8 mouse cellular contexts compared by ENCODE assay signal in genomic region chr4:106199833-106200232, GRCm38 (mm10).
DNase-seq lines count a peak whose midpoint lies in the region; ATAC-seq and TF ChIP-seq lines count a peak whose summit lies in the region.

No protein-coding gene starts in this region.

- ATAC-seq in forebrain, embryonic 11.5 days (replicated peaks; ENCODE audit: low FRiP score) = peak; percentile 34; the same call in 1 of the 2 replicates
- ATAC-seq in heart, embryonic 15.5 days (replicated peaks; ENCODE audit: insufficient number of reproducible peaks, insufficient read depth, low FRiP score, low read depth) = peak; percentile 78
- peak; percentile 75; the same call in 1 of the 2 replicates for ATAC-seq in stomach, embryonic 16.5 days (ENCODE audit: insufficient read depth, low FRiP score)
- no peak for ATAC-seq in erythroid progenitor cell, adult 5-6 weeks (replicated peaks; ENCODE audit: low FRiP score, poor library complexity, severe bottlenecking)

- peak overlapping the region; percentile 27; the same call in 1 of the 2 replicates for H3K9ac ChIP-seq in forebrain, embryonic 11.5 days (ENCODE audit: low read length)
- no peak overlapping the region for H3K9ac ChIP-seq in heart, embryonic 15.5 days
- H3K9ac ChIP-seq in stomach, embryonic 16.5 days (ENCODE audit: low read length) = peak overlapping the region; percentile 16; the same call in 1 of the 2 replicates

- H3K4me1 ChIP-seq in forebrain, embryonic 11.5 days (replicated peaks; ENCODE audit: control insufficient read depth, insufficient read depth, low read length) = peaks cover 7% of the 10 kb centered on the region; the same call in 1 of the 2 replicates
- peaks cover 18% of the 10 kb centered on the region for H3K4me1 ChIP-seq in heart, embryonic 15.5 days (replicated peaks)
- H3K4me1 ChIP-seq in stomach, embryonic 16.5 days (ENCODE audit: control insufficient read depth, insufficient read depth, low read length) = peaks cover 4% of the 10 kb centered on the region; the same call in 1 of the 2 replicates

- no peaks in the 10 kb centered on the region for H3K9me3 ChIP-seq in forebrain, embryonic 11.5 days (ENCODE audit: control insufficient read depth, low read length)
- H3K9me3 ChIP-seq in heart, embryonic 15.5 days (replicated peaks) = no peaks in the 10 kb centered on the region
- no peaks in the 10 kb centered on the region for H3K9me3 ChIP-seq in stomach, embryonic 16.5 days (replicated peaks; ENCODE audit: control insufficient read depth, low read length)

- WGBS in forebrain, embryonic 11.5 days = 4% methylated on average over 11 of the region's 11 CpGs
- WGBS in heart, embryonic 15.5 days = 22% methylated on average over 11 of the region's 11 CpGs
- 18% methylated on average over 11 of the region's 11 CpGs for WGBS in stomach, embryonic 16.5 days

- H3K27me3 ChIP-seq in forebrain, embryonic 11.5 days (ENCODE audit: control insufficient read depth, insufficient read depth, low read length) = no peaks in the 10 kb centered on the region
- H3K27me3 ChIP-seq in heart, embryonic 15.5 days = no peaks in the 10 kb centered on the region
- H3K27me3 ChIP-seq in stomach, embryonic 16.5 days (ENCODE audit: control insufficient read depth, insufficient read depth, low read length) = no peaks in the 10 kb centered on the region

- H3K36me3 ChIP-seq in forebrain, embryonic 11.5 days (ENCODE audit: control insufficient read depth, insufficient read depth, low read length) = no peaks in the 10 kb centered on the region
- no peaks in the 10 kb centered on the region for H3K36me3 ChIP-seq in heart, embryonic 15.5 days
- H3K36me3 ChIP-seq in stomach, embryonic 16.5 days (ENCODE audit: control insufficient read depth, insufficient read depth, low read length) = no peaks in the 10 kb centered on the region

- no peak for DNase-seq in layer of hippocampus, adult 2 months (ENCODE audit: low spot score in 2 of 2)
- DNase-seq in layer of hippocampus, adult 9-10 months (ENCODE audit: low spot score) = no peak
- DNase-seq in forebrain, embryonic 11.5 days (ENCODE audit: low spot score) = peak; percentile 56
- peak; percentile 63 for DNase-seq in kidney, postnatal 14 days
- peak; percentile 63 for DNase-seq in lung, postnatal 14 days

- H3K27ac ChIP-seq in layer of hippocampus, adult 2 months = peak overlapping the region; percentile 43; the same call in 1 of the 2 replicates
- H3K27ac ChIP-seq in forebrain, embryonic 11.5 days (ENCODE audit: low read depth, low read length) = peak overlapping the region; percentile 37; the same call in 1 of the 2 replicates
- peak overlapping the region; percentile 76 for H3K27ac ChIP-seq in heart, embryonic 15.5 days
- peak overlapping the region; percentile 56 for H3K27ac ChIP-seq in stomach, embryonic 16.5 days (ENCODE audit: low read length)

- H3K4me3 ChIP-seq in layer of hippocampus, adult 2 months = no peak overlapping the region
- H3K4me3 ChIP-seq in forebrain, embryonic 11.5 days (ENCODE audit: low read depth, low read length) = no peak overlapping the region
- no peak overlapping the region for H3K4me3 ChIP-seq in heart, embryonic 15.5 days
- H3K4me3 ChIP-seq in stomach, embryonic 16.5 days (replicated peaks; ENCODE audit: low read length) = no peak overlapping the region

- no peak for TF ChIP-seq CTCF in layer of hippocampus, adult 2 months (conservative IDR thresholded peaks at IDR 0.05)

- peak overlapping the region; percentile 26; the same call in 1 of the 2 replicates for H3K4me2 ChIP-seq in forebrain, embryonic 11.5 days (ENCODE audit: low read depth, low read length, severe bottlenecking)
- H3K4me2 ChIP-seq in heart, embryonic 15.5 days = peak overlapping the region; percentile 42
- peak overlapping the region; percentile 28; the same call in 1 of the 2 replicates for H3K4me2 ChIP-seq in stomach, embryonic 16.5 days (ENCODE audit: low read depth, low read length)

Comparison
In these comparisons a context has a peak if more than half of its experiments do, and no peak if none do; other contexts are left out.
1. DNase-seq: peak in forebrain, embryonic 11.5 days (single experiment), kidney, postnatal 14 days (single experiment) and lung, postnatal 14 days (single experiment); none in layer of hippocampus, adult 2 months (0 of 2) and layer of hippocampus, adult 9-10 months (single experiment).
2. Peak in every context shown above with its lines, with median percentiles within 50 percentile points of each other: H3K27ac ChIP-seq and H3K4me2 ChIP-seq.